Mouse (Mus musculus) forebrain, postnatal 0 days (tissue): ENCODE results near the gene Pabpn1l. TPM values are rescaled to one million over a fixed set of nuclear protein-coding genes. Genes with fewer than 3 reads are reported as not detected.

Experiments used
- ATAC-seq: fragments of 200-750 bp; cut with Nextera tagmentation; 2 replicates; pipeline ENCODE4 v1.8.0; 2017; ENCODE audit warnings: mild to moderate bottlenecking, moderate library complexity
- DNase-seq: peaks from one replicate; pipeline ENCODE4 v3.0.0-alpha.2; 2015
- H3K27ac ChIP-seq: fragments of 300-500 bp; sonication (generic); 2 replicates; pipeline ENCODE4 v1.5.1; 2014; ENCODE audit warnings: low read depth, mild to moderate bottlenecking, antibody characterized with exemption, low read length, moderate library complexity, mixed read lengths
- H3K27me3 ChIP-seq: fragments of 300-500 bp; sonication (generic); 2 replicates; pipeline ENCODE4 v1.6.1; 2014; ENCODE audit warnings: mild to moderate bottlenecking, low read length, mixed read lengths; ENCODE audit not compliant: insufficient read depth
- H3K36me3 ChIP-seq: fragments of 300-500 bp; sonication (generic); 2 replicates; pipeline ENCODE4 v1.6.1; 2014; ENCODE audit warnings: mild to moderate bottlenecking, moderate library complexity; ENCODE audit not compliant: insufficient read depth
- H3K4me1 ChIP-seq: fragments of 300-500 bp; sonication (generic); 2 replicates; pipeline ENCODE4 v1.6.1; 2014; ENCODE audit warnings: antibody characterized with exemption; ENCODE audit not compliant: insufficient read depth
- H3K4me2 ChIP-seq: fragments of 300-500 bp; sonication (generic); 2 replicates; pipeline ENCODE4 v1.6.1; 2014; ENCODE audit warnings: low read depth, mild to moderate bottlenecking, moderate library complexity
- H3K4me3 ChIP-seq: fragments of 300-500 bp; sonication (generic); 2 replicates; pipeline ENCODE4 v1.5.1; 2014; ENCODE audit warnings: low read depth, low read length, mixed read lengths
- H3K9ac ChIP-seq: fragments of 300-500 bp; sonication (generic); 2 replicates; pipeline ENCODE4 v1.6.1; 2014; ENCODE audit warnings: mild to moderate bottlenecking
- H3K9me3 ChIP-seq: fragments of 300-500 bp; sonication (generic); 2 replicates; pipeline ENCODE4 v1.6.1; 2016; ENCODE audit warnings: low read length
- CTCF ChIP-seq: sonication (generic); IDR thresholded peaks from 2 replicates; pipeline ENCODE4 v1.5.1; 2016; ENCODE audit warnings: antibody characterized with exemption, control low read depth, low read depth
- WGBS: fragments of 180-500 bp; shearing (Covaris S2); extraction: QIAGEN DNeasy Blood & Tissue Kit; methylation state at CpG from one replicate; pipeline ENCODE4 v1.1.7; 2014; 5-methylcytosine and 5-hydroxymethylcytosine counted together
- polyA plus RNA-seq: library from polyadenylated mRNA; unstranded; fragments of >200 nt; fragmentation: Nextera tagmentation; extraction: Ambion mirVana; gene quantifications from 2 replicates; pipeline ENCODE4 v1.2.1, GENCODE M21; 2015
- total RNA-seq: library from RNA; depleted of rRNA; stranded (reverse); fragments of >200 nt; gene quantifications from 2 replicates; pipeline ENCODE4 v1.2.3, GENCODE M21; 2014

Pabpn1l gene
- total and polyA plus RNA-seq, 2 experiments from 2014 or later, result not detected

DNA sequence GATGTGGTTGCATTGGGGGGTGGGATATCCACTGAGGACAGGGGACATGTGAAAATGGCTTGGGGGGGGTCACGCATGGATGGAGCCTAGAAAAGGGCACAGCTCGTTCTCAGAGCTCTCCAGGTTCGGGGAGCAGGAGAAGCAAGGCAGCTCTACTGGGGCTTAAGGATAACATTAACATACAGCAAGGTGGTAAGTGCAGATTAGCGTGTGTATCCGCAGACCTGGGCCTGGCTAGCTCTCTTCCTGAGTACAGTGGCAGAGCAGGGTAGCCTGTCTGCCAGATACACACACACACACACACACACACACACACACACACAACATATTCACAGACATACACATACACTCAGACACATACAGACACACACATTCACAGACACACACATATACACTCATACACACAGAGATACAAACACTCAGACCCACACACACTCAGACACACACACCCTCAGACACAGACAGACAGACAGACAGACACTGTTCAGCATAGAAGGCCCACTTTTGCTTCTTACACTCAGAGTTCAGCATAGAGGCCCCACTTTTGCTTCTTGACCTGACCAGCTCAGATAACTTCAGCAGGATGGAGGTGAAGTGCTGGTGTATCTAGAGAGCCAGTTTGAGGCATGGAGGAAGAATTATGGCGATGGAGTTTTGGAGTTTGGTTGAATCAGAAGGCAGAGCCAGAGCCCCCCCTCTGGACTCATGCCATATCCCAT, 3.7 kb downstream of the Pabpn1l start:
- peaks cover 12% of the 10 kb centered on the region; the same call in 1 of the 2 replicates for H3K36me3 ChIP-seq
- no peak for ATAC-seq
- H3K27ac ChIP-seq, result no peak overlapping the region
- H3K4me3 ChIP-seq, result no peak overlapping the region
- TF ChIP-seq CTCF, result no peak
- no peaks in the 10 kb centered on the region for H3K9me3 ChIP-seq
- WGBS, result 65% methylated on average over 6 of the region's 6 CpGs
- no peaks in the 10 kb centered on the region for H3K4me1 ChIP-seq
- no peak overlapping the region for H3K9ac ChIP-seq
- DNase-seq, result no peak
- no peaks in the 10 kb centered on the region for H3K27me3 ChIP-seq
- H3K4me2 ChIP-seq, result no peak overlapping the region

DNA sequence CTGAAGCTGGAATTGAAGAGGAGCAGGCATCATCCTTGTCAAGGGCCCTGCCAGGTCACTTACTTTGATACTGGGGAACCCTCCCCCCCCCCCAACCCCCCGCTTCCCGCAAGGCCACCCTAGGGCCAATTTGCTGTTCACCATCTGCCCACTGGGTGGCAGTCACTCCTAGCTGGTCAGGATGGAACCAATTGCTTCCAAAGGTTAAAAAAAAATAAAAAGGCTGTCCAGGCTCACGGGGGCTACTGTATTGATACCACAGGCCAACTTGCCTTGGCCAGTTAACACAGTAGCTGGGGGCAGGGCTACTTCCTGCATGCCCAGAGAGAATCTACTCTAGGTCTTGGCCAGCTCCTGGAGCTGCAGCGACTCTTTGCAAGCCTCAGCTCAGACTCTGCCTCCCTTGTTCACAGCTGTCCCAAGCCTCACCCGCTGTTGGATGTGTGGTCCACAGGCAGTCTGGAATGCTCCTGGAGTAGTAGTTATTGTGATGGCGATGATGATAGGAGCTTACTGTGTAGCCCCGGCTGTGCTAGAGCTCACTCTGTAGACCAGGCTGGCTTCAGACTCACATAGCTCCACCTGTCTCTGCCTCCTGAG, 4.5 kb downstream of the Pabpn1l start:
- peak; percentile 47 for ATAC-seq
- peak; percentile 74 for TF ChIP-seq CTCF
- no peak overlapping the region for H3K27ac ChIP-seq
- H3K9me3 ChIP-seq, result no peaks in the 10 kb centered on the region
- no peak overlapping the region for H3K4me3 ChIP-seq
- 31% methylated on average over 5 of the region's 7 CpGs for WGBS
- no peak overlapping the region for H3K9ac ChIP-seq
- H3K4me2 ChIP-seq, result no peak overlapping the region
- DNase-seq, result peak; percentile 85
- no peaks in the 10 kb centered on the region for H3K27me3 ChIP-seq
- H3K4me1 ChIP-seq, result no peaks in the 10 kb centered on the region
- H3K36me3 ChIP-seq, result peaks cover 12% of the 10 kb centered on the region; the same call in 1 of the 2 replicates

DNA sequence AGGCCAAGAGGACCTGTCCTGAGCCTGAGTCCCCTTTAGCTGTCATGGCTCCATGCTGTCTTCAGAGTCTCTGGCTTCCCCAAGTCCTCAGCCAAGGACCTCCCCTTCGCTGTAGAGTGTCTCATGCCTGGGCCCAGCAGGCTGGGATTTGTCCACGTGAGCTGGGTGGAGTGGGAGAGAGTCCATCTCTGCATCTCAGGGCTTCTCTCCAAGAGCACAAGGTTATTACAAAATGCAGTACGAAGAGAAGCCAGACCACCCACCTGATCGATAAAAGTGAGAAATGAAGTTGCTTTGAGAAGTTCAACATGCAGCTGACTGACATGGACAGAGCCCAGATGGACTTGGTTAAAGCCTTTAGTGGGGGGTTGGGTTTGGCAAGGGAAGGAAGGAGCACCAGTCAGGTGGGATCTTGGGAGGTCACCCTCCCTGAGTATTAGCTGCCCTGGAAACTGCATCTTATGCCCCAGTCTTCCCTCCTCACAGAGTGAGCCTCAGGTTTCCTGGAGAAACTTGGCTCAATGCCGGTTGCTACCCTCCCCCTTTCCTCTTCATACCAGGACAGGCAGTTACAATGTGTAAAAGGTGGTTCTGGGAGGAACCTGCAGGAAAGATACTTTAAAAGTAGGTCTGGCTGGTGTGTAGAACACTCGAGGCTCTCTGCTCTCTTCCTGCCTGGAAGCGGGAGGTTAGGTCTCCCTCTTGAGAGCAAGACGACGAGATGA, 6.2 kb downstream of the Pabpn1l start:
- no peak overlapping the region for H3K4me3 ChIP-seq
- H3K9ac ChIP-seq, result no peak overlapping the region
- no peak overlapping the region for H3K27ac ChIP-seq
- H3K27me3 ChIP-seq, result no peaks in the 10 kb centered on the region
- ATAC-seq (no peak), DNase-seq (no peak)
- no peaks in the 10 kb centered on the region for H3K9me3 ChIP-seq
- H3K4me1 ChIP-seq, result peaks cover 9% of the 10 kb centered on the region
- no peak for TF ChIP-seq CTCF
- H3K36me3 ChIP-seq, result peaks cover 12% of the 10 kb centered on the region; the same call in 1 of the 2 replicates
- WGBS, result 70% methylated on average over 9 of the region's 9 CpGs
- no peak overlapping the region for H3K4me2 ChIP-seq

DNA sequence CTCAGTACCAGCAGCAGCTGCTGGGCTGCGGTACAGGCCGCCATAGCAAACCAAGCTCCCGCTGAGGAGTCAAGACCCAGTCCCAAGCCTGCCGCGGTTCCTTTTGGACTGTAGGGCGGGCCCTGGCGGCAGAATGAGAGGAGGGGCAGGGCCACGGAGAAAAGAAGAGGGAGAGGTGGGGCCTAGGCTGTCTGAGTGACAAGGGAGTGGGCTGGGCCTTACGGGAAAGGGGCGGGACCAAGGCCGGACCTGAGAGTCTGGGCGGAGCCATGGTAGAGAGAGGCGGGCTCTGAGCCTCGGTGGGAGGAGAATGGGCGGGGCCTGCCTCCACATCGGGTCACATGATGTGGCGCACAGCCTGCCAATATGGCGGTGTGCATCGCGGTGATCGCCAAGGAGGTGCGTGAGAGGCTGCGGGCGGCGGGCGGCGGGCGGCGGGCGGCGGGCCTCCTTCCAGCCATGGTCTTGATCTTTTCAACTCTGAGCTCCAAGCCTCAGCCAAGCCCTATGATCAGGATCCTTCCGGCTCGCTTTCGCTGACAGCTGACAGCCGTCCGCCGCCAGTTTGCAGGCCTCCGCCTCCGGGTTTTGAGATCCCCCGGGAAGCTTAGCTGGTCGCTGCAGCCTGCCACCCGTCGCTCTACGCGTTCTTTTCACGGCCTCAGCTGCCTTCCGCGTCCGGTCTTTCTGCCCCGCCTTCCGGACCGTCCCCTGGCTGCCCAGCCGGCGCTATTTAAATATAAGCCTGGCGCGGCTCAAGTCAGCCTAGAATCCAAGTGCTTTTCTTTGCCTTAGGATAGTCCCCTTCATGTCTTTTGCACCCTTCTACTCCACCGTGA, 11.0 kb downstream of the Pabpn1l start, which contains the start of the genes Galns and Trappc2l:
Galns (minus strand) TSS at position 169 of the 839 bp plus-strand sequence.
Trappc2l (plus strand) TSS at position 346 of the 839 bp plus-strand sequence.
- WGBS, result under 1% methylated on average over 57 of the region's 57 CpGs
- peak; percentile 99 for DNase-seq
- peak within 1 kb of the TSS; percentile 68 for H3K4me3 ChIP-seq
- ATAC-seq, result peak; percentile 98
- peaks cover 12% of the 10 kb centered on the region; the same call in 1 of the 2 replicates for H3K36me3 ChIP-seq
- TF ChIP-seq CTCF, result peak; percentile 69
- no peaks in the 10 kb centered on the region for H3K9me3 ChIP-seq
- peak within 1 kb of the TSS; percentile 89 for H3K4me2 ChIP-seq
- peaks cover 15% of the 10 kb centered on the region for H3K4me1 ChIP-seq
- H3K27me3 ChIP-seq, result no peaks in the 10 kb centered on the region
- peak within 1 kb of the TSS; percentile 79 for H3K9ac ChIP-seq
- H3K27ac ChIP-seq, result peak within 1 kb of the TSS; percentile 84

DNA sequence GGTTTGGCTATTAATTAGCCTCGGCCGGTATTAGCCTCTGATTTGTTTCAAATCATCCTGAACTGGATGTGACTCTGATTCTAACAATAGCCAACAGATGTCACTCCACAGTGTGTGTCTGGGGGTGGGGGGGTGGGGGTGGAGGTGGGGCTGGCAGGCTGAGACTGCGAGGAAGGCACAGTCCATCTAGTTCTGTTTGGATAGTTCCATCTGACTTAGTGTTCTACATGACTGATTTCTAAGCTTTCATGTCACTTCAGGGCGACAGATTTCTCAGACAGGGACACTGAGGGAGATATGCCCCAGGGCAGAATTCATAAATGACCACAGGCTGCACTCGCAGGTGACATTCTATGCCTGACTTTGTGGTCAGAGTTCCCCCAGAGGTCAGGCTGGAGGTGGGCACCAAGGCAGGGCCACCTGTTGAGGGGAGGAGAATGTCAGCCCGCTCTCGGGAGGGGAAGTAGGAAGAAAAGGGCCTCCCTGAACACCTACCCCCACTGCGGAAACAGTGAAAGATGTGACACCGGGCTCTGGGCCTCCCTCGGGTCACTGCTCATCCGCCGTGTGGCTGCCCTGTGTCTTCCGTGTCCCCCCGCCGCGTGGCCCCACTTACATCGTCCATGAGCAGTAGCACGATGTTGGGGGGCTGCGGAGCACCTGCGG, 11.8 kb downstream of the Pabpn1l start:
- peak overlapping the region; percentile 72 for H3K27ac ChIP-seq
- peaks cover 12% of the 10 kb centered on the region; the same call in 1 of the 2 replicates for H3K36me3 ChIP-seq
- no peak for TF ChIP-seq CTCF
- H3K9me3 ChIP-seq, result no peaks in the 10 kb centered on the region
- WGBS, result 2% methylated on average over 20 of the region's 20 CpGs
- peaks cover 15% of the 10 kb centered on the region for H3K4me1 ChIP-seq
- ATAC-seq (no peak), DNase-seq (no peak)
- H3K4me3 ChIP-seq, result peak overlapping the region; percentile 68
- H3K4me2 ChIP-seq, result peak overlapping the region; percentile 89
- no peaks in the 10 kb centered on the region for H3K27me3 ChIP-seq
- H3K9ac ChIP-seq, result peak overlapping the region; percentile 79

DNA sequence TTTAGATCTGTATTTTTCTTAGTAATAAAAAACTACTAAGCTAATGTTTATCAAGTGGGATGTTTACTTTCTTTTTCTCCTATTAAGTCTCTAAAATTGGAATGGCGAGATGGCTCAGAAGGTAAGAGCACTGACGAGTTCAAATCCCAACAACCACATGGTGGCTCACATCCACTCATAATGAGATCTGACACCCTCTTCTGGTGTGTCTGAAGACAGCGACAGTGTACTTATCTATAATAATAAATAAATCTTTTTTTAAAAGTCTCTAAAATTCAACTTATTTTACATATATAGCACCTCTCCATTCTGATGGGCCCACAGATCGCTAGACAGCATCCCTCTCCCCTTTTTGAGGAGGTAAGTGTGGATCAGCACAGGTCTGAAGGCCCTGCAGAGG, 12.3 kb downstream of the Pabpn1l start:
- Histone ChIP-seq H3K9ac (no peak overlapping the region), H3K4me1 (peaks cover 15% of the 10 kb centered on the region), H3K27me3 (no peaks in the 10 kb centered on the region), H3K9me3 (no peaks in the 10 kb centered on the region), H3K4me3 (no peak overlapping the region), H3K4me2 (peak overlapping the region; percentile 89), H3K27ac (no peak overlapping the region), H3K36me3 (peaks cover 9% of the 10 kb centered on the region; the same call in 1 of the 2 replicates)
- WGBS, result 46% methylated on average over 4 of the region's 4 CpGs
- TF ChIP-seq CTCF, result peak; percentile 21; the same call in 1 of the 2 replicates
- DNase-seq (no peak), ATAC-seq (no peak)
